Mouse (Mus musculus): ENCODE data around the gene Sugt1. TPM values are rescaled to one million over a fixed set of nuclear protein-coding genes. Genes with fewer than 3 reads are reported as not detected.

Sugt1 gene
- polyA plus RNA-seq, 1 experiment from 2014 or later: 108 TPM

DNA sequence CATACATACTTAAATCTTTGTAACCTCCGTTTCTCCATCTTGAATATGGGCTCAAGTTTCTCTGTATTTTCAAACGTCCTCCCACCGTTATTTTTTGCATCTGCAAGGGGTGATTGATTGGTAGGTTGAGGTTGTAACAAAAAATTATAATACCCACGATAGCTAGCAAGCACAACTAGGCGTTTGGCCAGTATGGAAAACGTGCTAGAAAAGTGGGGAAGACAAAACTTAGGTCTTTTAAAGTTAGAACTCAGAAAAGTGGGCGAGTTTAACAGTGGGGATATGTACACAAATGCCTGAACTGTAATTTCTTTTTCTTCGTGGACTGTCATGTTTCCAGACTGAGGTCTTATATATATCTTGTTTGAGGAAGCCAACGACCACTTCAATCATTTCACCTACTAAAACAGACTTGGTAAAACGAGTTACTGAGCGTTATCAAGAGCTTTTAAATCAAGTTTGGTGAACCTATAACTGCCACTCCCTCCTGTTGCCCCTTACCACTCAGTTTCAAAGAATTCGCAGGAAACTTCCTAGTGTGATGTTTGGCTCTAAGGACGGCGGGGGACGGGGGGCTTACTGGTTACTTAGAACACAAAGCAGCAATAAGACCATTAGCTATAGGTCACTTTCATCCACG is 872 bp upstream of the Sugt1 start:
- H3K36me3 ChIP-seq: no peaks in the 10 kb centered on the region
- ATAC-seq (ENCODE audit: insufficient number of reproducible peaks, low FRiP score, low TSS enrichment, low read depth): no peak
- no peaks in the 10 kb centered on the region for H3K27me3 ChIP-seq
- H3K4me1 ChIP-seq: peaks cover 16% of the 10 kb centered on the region
- H3K9me3 ChIP-seq: no peaks in the 10 kb centered on the region
- H3K4me3 ChIP-seq: peak overlapping the region; percentile 55
- WGBS: 30% methylated on average over 16 of the region's 16 CpGs
- peak overlapping the region; percentile 59 for H3K4me2 ChIP-seq
- H3K27ac ChIP-seq: peak overlapping the region; percentile 99
- peak overlapping the region; percentile 35 for H3K9ac ChIP-seq

DNA sequence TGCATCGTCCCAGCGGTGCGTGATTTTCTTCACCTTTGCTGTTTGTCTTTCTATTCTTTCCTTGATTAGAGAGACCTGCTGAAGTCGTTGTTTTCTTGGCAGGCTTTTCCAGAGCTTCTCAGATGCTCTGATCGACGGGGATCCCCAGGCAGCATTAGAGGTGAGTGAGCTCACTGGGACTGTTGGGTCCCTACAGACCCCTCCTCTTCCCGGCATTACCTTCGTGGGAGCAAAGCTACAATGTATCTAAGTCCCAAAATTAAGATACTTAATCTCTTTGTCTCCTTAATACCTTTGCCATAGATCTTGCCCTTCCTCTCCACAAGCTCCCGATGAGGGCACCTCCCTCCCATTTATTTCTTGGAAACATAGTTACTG is 350 bp downstream of the Sugt1 start:
- H3K9me3 ChIP-seq: no peaks in the 10 kb centered on the region
- peaks cover 16% of the 10 kb centered on the region for H3K4me1 ChIP-seq
- no peaks in the 10 kb centered on the region for H3K27me3 ChIP-seq
- H3K9ac ChIP-seq: peak overlapping the region; percentile 50
- peak overlapping the region; percentile 55 for H3K4me3 ChIP-seq
- peak overlapping the region; percentile 99 for H3K27ac ChIP-seq
- H3K36me3 ChIP-seq: no peaks in the 10 kb centered on the region; the same call in 1 of the 2 replicates
- WGBS: under 1% methylated on average over 9 of the region's 9 CpGs
- H3K4me2 ChIP-seq: peak overlapping the region; percentile 66
- ATAC-seq (ENCODE audit: insufficient number of reproducible peaks, low FRiP score, low TSS enrichment, low read depth): no peak

DNA sequence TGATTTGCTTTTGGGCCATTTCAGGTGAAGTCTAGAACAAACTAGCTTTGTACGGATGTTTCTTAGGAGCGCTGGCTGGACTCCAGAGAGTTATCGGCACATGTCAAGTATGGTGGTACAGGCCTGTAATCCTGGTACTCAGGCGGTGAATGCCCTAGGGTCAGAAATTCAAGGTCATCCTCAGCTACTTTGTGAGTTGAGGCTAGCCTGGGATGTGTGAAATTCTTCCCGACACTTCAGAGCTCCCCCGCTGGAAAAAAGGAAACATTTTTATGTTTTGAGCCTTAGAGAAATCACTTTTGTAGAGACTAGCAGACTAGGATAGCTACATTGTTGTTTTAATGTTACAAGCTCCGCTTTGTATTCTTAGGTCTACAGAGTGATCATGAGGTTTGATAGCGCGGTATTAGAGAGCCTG is 1.1 kb downstream of the Sugt1 start:
- ATAC-seq (ENCODE audit: insufficient number of reproducible peaks, low FRiP score, low TSS enrichment, low read depth): no peak
- WGBS: 88% methylated on average over 9 of the region's 9 CpGs
- Histone ChIP-seq H3K4me2 (peak overlapping the region; percentile 66), H3K4me1 (peaks cover 16% of the 10 kb centered on the region), H3K4me3 (peak overlapping the region; percentile 55), H3K27me3 (no peaks in the 10 kb centered on the region), H3K27ac (no peak overlapping the region), H3K9ac (no peak overlapping the region), H3K36me3 (no peaks in the 10 kb centered on the region; the same call in 1 of the 2 replicates), H3K9me3 (no peaks in the 10 kb centered on the region)

DNA sequence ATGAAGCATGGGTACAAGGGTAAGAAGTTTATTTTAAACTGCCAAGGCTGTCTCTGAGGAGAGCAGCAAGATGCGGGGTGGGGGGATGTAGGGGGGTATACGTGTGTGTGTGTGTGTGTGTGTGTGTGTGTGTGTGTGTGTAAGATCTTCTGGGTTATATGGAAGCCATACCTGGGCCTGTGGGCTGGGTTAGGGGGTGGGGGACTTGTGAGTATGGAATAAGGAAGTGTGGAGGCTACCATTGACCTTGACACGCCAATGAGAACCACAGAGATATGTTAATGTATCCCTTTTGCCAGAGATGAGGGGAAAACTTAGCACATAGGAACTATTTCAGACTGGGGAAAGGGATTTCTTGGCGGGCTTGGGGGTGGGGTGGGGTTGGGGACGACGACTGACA is 1.9 kb downstream of the Sugt1 start:
- H3K4me2 ChIP-seq: no peak overlapping the region
- no peak for ATAC-seq (ENCODE audit: insufficient number of reproducible peaks, low FRiP score, low TSS enrichment, low read depth)
- H3K36me3 ChIP-seq: peaks cover 5% of the 10 kb centered on the region; the same call in 1 of the 2 replicates
- H3K4me3 ChIP-seq: no peak overlapping the region
- no peak overlapping the region for H3K9ac ChIP-seq
- H3K9me3 ChIP-seq: no peaks in the 10 kb centered on the region
- WGBS: 86% methylated on average over 6 of the region's 6 CpGs
- no peak overlapping the region for H3K27ac ChIP-seq
- H3K4me1 ChIP-seq: peaks cover 16% of the 10 kb centered on the region
- H3K27me3 ChIP-seq: no peaks in the 10 kb centered on the region

DNA sequence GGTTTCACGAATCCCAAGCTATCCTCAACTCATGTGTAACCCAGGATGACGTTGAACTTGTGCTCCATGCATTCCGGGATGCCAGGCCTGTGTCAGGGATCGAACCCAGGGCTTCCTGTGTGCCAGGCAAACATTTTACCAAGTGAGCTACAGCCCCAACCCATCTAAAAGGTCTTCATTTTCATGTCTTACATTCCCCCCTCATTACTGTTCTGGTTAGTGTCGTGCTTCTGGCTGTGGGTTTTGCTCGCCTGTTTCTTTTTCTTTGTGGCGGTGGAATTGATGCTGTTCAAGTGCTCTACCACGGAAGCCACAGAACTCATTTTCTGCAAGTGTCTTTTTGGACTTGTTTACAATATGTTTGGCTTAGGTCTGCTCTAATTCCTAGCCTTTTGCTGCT is 3.4 kb downstream of the Sugt1 start:
- Histone ChIP-seq H3K4me3 (no peak overlapping the region), H3K9ac (no peak overlapping the region), H3K9me3 (no peaks in the 10 kb centered on the region), H3K4me1 (peaks cover 16% of the 10 kb centered on the region), H3K27ac (no peak overlapping the region), H3K4me2 (no peak overlapping the region), H3K27me3 (no peaks in the 10 kb centered on the region), H3K36me3 (peaks cover 9% of the 10 kb centered on the region)
- no peak for ATAC-seq (ENCODE audit: insufficient number of reproducible peaks, low FRiP score, low TSS enrichment, low read depth)
- WGBS: 92% methylated on average over 8 of the region's 8 CpGs

DNA sequence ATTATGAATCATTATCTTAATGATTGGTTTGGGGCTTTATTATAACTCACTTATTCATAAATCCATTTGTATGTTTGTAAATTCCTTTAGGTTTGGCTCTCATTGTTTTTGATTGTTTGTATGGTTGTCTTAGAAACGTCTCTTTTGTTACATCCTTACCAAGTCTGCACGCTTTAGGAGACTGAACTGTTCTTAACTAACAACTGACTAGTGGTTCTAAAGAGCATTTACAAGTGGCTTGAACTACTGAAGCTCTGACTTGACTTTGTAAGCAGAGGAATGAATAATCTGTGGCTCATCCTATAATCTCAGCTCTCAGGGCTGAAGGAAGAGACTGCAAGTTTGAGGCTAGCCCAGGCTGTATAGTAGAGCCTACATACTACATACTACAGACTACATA is 4.1 kb downstream of the Sugt1 start:
- H3K4me1 ChIP-seq: peaks cover 16% of the 10 kb centered on the region
- WGBS: 93% methylated on average over 2 of the region's 2 CpGs
- peaks cover 14% of the 10 kb centered on the region for H3K36me3 ChIP-seq
- no peak overlapping the region for H3K4me3 ChIP-seq
- H3K9ac ChIP-seq: no peak overlapping the region
- H3K9me3 ChIP-seq: no peaks in the 10 kb centered on the region
- H3K27ac ChIP-seq: no peak overlapping the region
- H3K4me2 ChIP-seq: no peak overlapping the region
- no peaks in the 10 kb centered on the region for H3K27me3 ChIP-seq
- no peak for ATAC-seq (ENCODE audit: insufficient number of reproducible peaks, low FRiP score, low TSS enrichment, low read depth)

DNA sequence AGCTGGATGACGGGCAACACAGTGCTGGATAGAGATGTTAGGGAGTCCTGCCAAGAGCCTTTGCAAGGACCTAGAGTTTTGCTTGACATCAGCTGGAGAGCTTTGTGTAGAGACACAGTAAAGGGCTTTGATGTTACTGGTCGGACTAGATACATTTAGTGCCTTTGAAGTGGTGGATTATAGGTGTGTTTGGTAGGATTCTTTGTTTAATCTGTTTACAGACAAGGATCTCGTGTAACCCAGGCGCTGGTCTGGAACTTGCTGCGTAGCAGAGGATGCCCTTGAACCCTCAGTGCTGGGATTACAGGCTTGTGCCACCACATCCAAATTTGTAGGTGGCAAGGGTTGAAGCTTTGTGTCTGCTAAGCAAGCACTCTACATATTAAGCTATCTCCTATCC is 6.6 kb downstream of the Sugt1 start:
- 87% methylated on average over 5 of the region's 5 CpGs for WGBS

DNA sequence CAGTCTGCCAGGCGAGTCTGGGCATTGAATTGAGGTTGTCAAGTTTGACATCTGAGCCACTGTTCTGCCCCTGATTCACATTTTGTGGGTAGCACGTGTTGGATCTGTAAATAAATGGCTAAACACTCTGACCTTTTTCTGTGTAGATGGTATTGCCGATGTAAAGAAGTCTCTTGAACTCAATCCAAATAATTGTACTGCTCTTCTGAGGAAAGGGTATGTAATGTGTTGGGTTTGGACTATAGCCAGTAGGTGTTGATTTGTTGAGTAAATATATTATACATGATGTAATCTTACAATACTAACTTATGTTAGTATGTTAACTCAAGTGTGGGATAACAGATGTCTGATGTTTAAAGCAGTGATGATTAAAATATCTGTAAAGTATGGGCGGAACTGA is 9.1 kb downstream of the Sugt1 start:
- Histone ChIP-seq H3K36me3 (peaks cover 52% of the 10 kb centered on the region), H3K9ac (no peak overlapping the region), H3K4me3 (no peak overlapping the region), H3K27ac (no peak overlapping the region), H3K27me3 (no peaks in the 10 kb centered on the region), H3K9me3 (no peaks in the 10 kb centered on the region), H3K4me1 (no peaks in the 10 kb centered on the region), H3K4me2 (no peak overlapping the region)
- no peak for ATAC-seq (ENCODE audit: insufficient number of reproducible peaks, low FRiP score, low TSS enrichment, low read depth)
- 76% methylated on average over 4 of the region's 4 CpGs for WGBS

More for the DNA sequence above, 6.6 kb downstream of the Sugt1 start:
- ATAC-seq (ENCODE audit: insufficient number of reproducible peaks, low FRiP score, low TSS enrichment, low read depth): no peak
- no peaks in the 10 kb centered on the region for H3K27me3 ChIP-seq
- H3K9me3 ChIP-seq: no peaks in the 10 kb centered on the region
- H3K9ac ChIP-seq: no peak overlapping the region
- H3K36me3 ChIP-seq: peaks cover 29% of the 10 kb centered on the region
- H3K4me1 ChIP-seq: peaks cover 6% of the 10 kb centered on the region; the same call in 1 of the 2 replicates
- no peak overlapping the region for H3K4me2 ChIP-seq
- no peak overlapping the region for H3K27ac ChIP-seq
- no peak overlapping the region for H3K4me3 ChIP-seq

DNA sequence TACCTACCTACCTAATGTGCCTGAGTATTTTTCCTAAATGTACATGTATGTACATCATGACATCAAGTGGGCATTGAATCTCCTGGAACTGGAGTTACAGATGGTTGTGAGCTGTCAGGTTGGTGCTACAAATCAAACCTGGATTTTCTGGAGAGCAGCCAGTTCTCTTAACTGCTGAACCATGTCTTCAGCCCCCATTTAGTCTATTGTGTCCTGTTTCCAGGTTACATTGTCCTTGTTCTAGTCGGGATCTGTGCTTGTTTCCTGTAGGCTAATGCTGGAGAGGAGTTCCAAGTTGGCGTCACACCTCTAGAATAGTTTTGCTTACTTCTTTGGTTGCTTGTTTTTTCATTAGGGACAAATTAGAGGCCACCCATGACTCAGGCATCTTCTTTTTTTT is 18.4 kb downstream of the Sugt1 start:
- H3K4me2 ChIP-seq: no peak overlapping the region
- H3K27me3 ChIP-seq: no peaks in the 10 kb centered on the region
- H3K27ac ChIP-seq: no peak overlapping the region
- H3K36me3 ChIP-seq: peaks cover 71% of the 10 kb centered on the region
- H3K9me3 ChIP-seq: no peaks in the 10 kb centered on the region
- ATAC-seq (ENCODE audit: insufficient number of reproducible peaks, low FRiP score, low TSS enrichment, low read depth): no peak
- no peaks in the 10 kb centered on the region for H3K4me1 ChIP-seq
- no peak overlapping the region for H3K4me3 ChIP-seq
- 73% methylated on average over 2 of the region's 2 CpGs for WGBS
- no peak overlapping the region for H3K9ac ChIP-seq

DNA sequence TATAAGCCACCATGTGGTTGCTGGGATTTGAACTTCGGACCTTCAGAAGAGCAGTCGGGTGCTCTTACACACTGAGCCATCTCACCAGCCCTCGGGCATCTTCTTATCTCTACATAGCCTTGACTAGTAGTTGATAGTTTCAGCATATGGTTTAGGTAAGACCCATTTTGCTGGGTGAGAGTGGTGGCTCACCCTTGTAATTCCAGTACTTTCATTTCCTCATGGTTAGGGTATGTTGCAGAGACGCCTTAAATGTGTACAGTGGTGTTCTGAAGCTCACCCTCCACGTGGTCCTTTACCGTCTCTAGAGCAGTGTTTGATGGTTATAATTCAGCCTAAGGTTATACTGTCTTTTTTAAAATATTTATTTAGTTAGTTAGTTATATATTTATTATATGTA is 18.9 kb downstream of the Sugt1 start:
- Histone ChIP-seq H3K9ac (no peak overlapping the region), H3K36me3 (peaks cover 71% of the 10 kb centered on the region), H3K4me2 (no peak overlapping the region), H3K4me1 (no peaks in the 10 kb centered on the region), H3K27me3 (no peaks in the 10 kb centered on the region), H3K4me3 (no peak overlapping the region), H3K9me3 (no peaks in the 10 kb centered on the region), H3K27ac (no peak overlapping the region)
- 92% methylated on average over 6 of the region's 6 CpGs for WGBS
- no peak for ATAC-seq (ENCODE audit: insufficient number of reproducible peaks, low FRiP score, low TSS enrichment, low read depth)

DNA sequence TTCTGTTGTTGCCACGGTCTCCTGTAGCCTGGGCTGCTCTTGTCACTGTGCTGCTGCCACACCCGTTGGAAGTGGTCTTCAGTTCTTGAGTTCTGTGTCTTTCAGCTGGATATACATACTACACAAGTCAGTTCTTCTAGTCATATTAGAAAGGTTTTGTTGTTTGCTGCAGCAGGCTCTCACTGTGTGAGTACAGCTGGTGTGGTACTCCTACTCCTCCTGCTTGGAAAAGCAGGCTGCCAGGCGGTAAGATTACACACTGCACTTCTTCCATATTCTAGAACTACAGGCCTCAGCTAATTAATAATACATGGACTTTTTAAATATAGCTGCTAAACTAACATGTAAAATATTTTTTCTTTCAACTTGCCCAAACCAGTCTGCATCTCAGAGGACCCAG is 19.4 kb downstream of the Sugt1 start:
- Histone ChIP-seq H3K4me1 (no peaks in the 10 kb centered on the region), H3K36me3 (peaks cover 70% of the 10 kb centered on the region), H3K4me3 (no peak overlapping the region), H3K4me2 (no peak overlapping the region), H3K9ac (no peak overlapping the region), H3K27me3 (no peaks in the 10 kb centered on the region), H3K27ac (no peak overlapping the region), H3K9me3 (no peaks in the 10 kb centered on the region)
- no peak for ATAC-seq (ENCODE audit: insufficient number of reproducible peaks, low FRiP score, low TSS enrichment, low read depth)
- WGBS: 87% methylated on average over 3 of the region's 3 CpGs

DNA sequence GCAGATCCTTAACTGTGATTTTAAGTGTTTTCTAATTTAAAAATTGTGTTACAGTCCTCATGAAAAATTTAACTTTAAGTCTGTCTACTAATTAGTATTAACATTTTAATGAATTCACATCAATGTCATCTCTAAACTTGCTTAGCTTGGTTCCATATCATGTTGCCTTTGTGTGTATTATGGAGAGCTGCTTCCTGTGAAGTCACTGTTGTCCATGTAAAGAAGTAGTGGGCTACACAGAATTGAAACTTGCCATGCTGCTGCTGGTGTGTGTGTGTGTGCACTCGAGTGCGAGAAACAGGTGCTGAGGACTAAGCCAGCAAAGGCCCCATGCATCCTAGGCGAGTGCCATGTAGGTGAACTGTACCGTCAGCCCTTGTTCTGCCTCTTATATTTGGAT is 19.9 kb downstream of the Sugt1 start:
- Histone ChIP-seq H3K36me3 (peaks cover 70% of the 10 kb centered on the region), H3K9me3 (no peaks in the 10 kb centered on the region), H3K27ac (no peak overlapping the region), H3K27me3 (no peaks in the 10 kb centered on the region), H3K4me2 (no peak overlapping the region), H3K9ac (no peak overlapping the region), H3K4me1 (no peaks in the 10 kb centered on the region), H3K4me3 (no peak overlapping the region)
- no peak for ATAC-seq (ENCODE audit: insufficient number of reproducible peaks, low FRiP score, low TSS enrichment, low read depth)
- WGBS: 95% methylated on average over 4 of the region's 4 CpGs

DNA sequence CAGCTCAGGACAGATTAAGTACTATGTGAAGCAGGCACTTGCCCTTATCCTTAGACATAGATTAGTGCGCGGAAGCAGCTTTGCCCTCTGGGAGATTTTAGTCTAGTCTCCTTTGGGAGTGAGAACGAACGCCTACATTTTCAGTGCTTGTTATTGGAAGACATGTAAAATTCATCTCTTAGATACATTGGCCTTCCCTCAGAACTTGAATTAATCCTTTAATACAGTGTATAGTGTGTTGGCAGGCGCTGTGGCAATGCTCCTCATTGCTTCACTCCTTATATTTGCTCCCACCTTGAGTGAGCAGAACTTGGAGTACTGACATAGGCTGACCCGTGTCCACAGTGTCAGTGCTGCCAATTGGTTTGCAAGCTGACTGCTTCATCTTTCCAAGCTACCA is 20.8 kb downstream of the Sugt1 start:
- H3K4me1 ChIP-seq: no peaks in the 10 kb centered on the region
- H3K9ac ChIP-seq: no peak overlapping the region
- no peaks in the 10 kb centered on the region for H3K27me3 ChIP-seq
- WGBS: 96% methylated on average over 6 of the region's 6 CpGs
- H3K27ac ChIP-seq: no peak overlapping the region
- ATAC-seq (ENCODE audit: insufficient number of reproducible peaks, low FRiP score, low TSS enrichment, low read depth): no peak
- no peak overlapping the region for H3K4me2 ChIP-seq
- no peaks in the 10 kb centered on the region for H3K9me3 ChIP-seq
- no peak overlapping the region for H3K4me3 ChIP-seq
- peaks cover 70% of the 10 kb centered on the region for H3K36me3 ChIP-seq
